Mouse (Mus musculus) hindbrain, embryonic 14.5 days (tissue): ENCODE measurements at regions not wholly inside any gene's neighbourhood (a gene's known extent, or its start where the extent isn't known, plus 50 kb on each side); places are given as distances from the start of the nearest gene placed in this dataset.

Source experiments
- ATAC-seq: fragments of 200-750 bp; cut with Nextera tagmentation; 2 replicates; pipeline ENCODE4 v1.8.0; 2017; ENCODE audit warnings: moderate number of reproducible peaks, mild to moderate bottlenecking, moderate TSS enrichment, moderate library complexity; ENCODE audit not compliant: low FRiP score
- DNase-seq: peaks from one replicate; pipeline ENCODE4 v3.0.0-alpha.2; 2015; ENCODE audit warnings: low spot score
- H3K27ac ChIP-seq: fragments of 300-500 bp; sonication (generic); 2 replicates; pipeline ENCODE4 v1.5.1; 2014; ENCODE audit warnings: mild to moderate bottlenecking, moderate library complexity
- H3K27me3 ChIP-seq: fragments of 300-500 bp; sonication (generic); 2 replicates; pipeline ENCODE4 v1.6.1; 2014; ENCODE audit warnings: mild to moderate bottlenecking, low read length, mixed read lengths; ENCODE audit not compliant: control insufficient read depth, insufficient read depth
- H3K36me3 ChIP-seq: fragments of 300-500 bp; sonication (generic); replicated peaks from 2 replicates; pipeline ENCODE4 v1.6.1; 2014; ENCODE audit not compliant: control insufficient read depth, insufficient read depth
- H3K4me1 ChIP-seq: fragments of 300-500 bp; sonication (generic); replicated peaks from 2 replicates; pipeline ENCODE4 v1.6.1; 2014; ENCODE audit warnings: antibody characterized with exemption, low read length, mixed read lengths; ENCODE audit not compliant: control insufficient read depth, insufficient read depth
- H3K4me2 ChIP-seq: fragments of 300-500 bp; sonication (generic); replicated peaks from 2 replicates; pipeline ENCODE4 v1.6.1; 2014; ENCODE audit warnings: mild to moderate bottlenecking, moderate library complexity
- H3K4me3 ChIP-seq: fragments of 300-500 bp; sonication (generic); replicated peaks from 2 replicates; pipeline ENCODE4 v1.5.1; 2014; ENCODE audit warnings: mild to moderate bottlenecking, low read length
- H3K9ac ChIP-seq: fragments of 300-500 bp; sonication (generic); 2 replicates; pipeline ENCODE4 v1.6.1; 2014
- H3K9me3 ChIP-seq: fragments of 300-500 bp; sonication (generic); 2 replicates; pipeline ENCODE4 v1.6.1; 2016; ENCODE audit warnings: low read length; ENCODE audit not compliant: control insufficient read depth
- WGBS: fragments of 180-500 bp; shearing (Covaris S2); extraction: QIAGEN DNeasy Blood & Tissue Kit; methylation state at CpG from one replicate; pipeline ENCODE4 v1.1.7; 2014; 5-methylcytosine and 5-hydroxymethylcytosine counted together

- Histone ChIP-seq H3K36me3 (no peaks in the 10 kb centered on the region), H3K27ac (no peak overlapping the region), H3K9ac (no peak overlapping the region), H3K4me2 (no peak overlapping the region), H3K4me3 (no peak overlapping the region), H3K27me3 (no peaks in the 10 kb centered on the region), H3K4me1 (no peaks in the 10 kb centered on the region), H3K9me3 (no peaks in the 10 kb centered on the region)
- 97% methylated on average over 1 of the region's 1 CpGs for WGBS
- ATAC-seq: no peak
- DNase-seq: no peak
Measured at GRCm38 (mm10) chr5:49663928-49664327, 139.2 kb upstream of the Kcnip4 start.

- no peak for ATAC-seq
- Histone ChIP-seq H3K9me3 (no peaks in the 10 kb centered on the region), H3K9ac (no peak overlapping the region), H3K27ac (no peak overlapping the region), H3K4me3 (no peak overlapping the region), H3K4me2 (no peak overlapping the region), H3K27me3 (no peaks in the 10 kb centered on the region), H3K4me1 (no peaks in the 10 kb centered on the region), H3K36me3 (no peaks in the 10 kb centered on the region)
- DNase-seq: no peak
- WGBS: 69% methylated on average over 3 of the region's 3 CpGs
Measured at GRCm38 (mm10) chr5:49662096-49662495, 137.4 kb upstream of the Kcnip4 start.

- H3K9ac ChIP-seq: no peak overlapping the region
- no peaks in the 10 kb centered on the region for H3K9me3 ChIP-seq
- no peaks in the 10 kb centered on the region for H3K36me3 ChIP-seq
- no peak overlapping the region for H3K27ac ChIP-seq
- no peaks in the 10 kb centered on the region for H3K27me3 ChIP-seq
- no peak for ATAC-seq
- H3K4me3 ChIP-seq: no peak overlapping the region
- no peaks in the 10 kb centered on the region for H3K4me1 ChIP-seq
- DNase-seq: no peak
- H3K4me2 ChIP-seq: no peak overlapping the region
Measured at GRCm38 (mm10) chr5:49660598-49660997, 135.9 kb upstream of the Kcnip4 start.

- no peak for ATAC-seq
- no peak overlapping the region for H3K4me2 ChIP-seq
Measured at GRCm38 (mm10) chr5:49650953-49651352, 126.2 kb upstream of the Kcnip4 start.

GRCm38 (mm10) chr5:49645781-49646180, 121.1 kb upstream of the Kcnip4 start:
- WGBS: 100% methylated on average over 1 of the region's 1 CpGs
- DNase-seq: no peak

More at GRCm38 (mm10) chr5:49650953-49651352, 126.2 kb upstream of the Kcnip4 start:
- no peak overlapping the region for H3K9ac ChIP-seq
- H3K36me3 ChIP-seq: no peaks in the 10 kb centered on the region
- H3K27ac ChIP-seq: no peak overlapping the region
- H3K4me3 ChIP-seq: no peak overlapping the region
- H3K4me1 ChIP-seq: no peaks in the 10 kb centered on the region
- H3K27me3 ChIP-seq: no peaks in the 10 kb centered on the region
- DNase-seq: no peak
- WGBS: 94% methylated on average over 5 of the region's 5 CpGs
- no peaks in the 10 kb centered on the region for H3K9me3 ChIP-seq

GRCm38 (mm10) chr5:49644606-49645005, 119.9 kb upstream of the Kcnip4 start:
- Histone ChIP-seq H3K4me2 (no peak overlapping the region), H3K27ac (no peak overlapping the region), H3K4me3 (no peak overlapping the region), H3K36me3 (no peaks in the 10 kb centered on the region), H3K9me3 (no peaks in the 10 kb centered on the region), H3K27me3 (no peaks in the 10 kb centered on the region), H3K9ac (no peak overlapping the region), H3K4me1 (no peaks in the 10 kb centered on the region)
- ATAC-seq (no peak), DNase-seq (no peak)
- WGBS: 88% methylated on average over 2 of the region's 2 CpGs

More at GRCm38 (mm10) chr5:49645781-49646180, 121.1 kb upstream of the Kcnip4 start:
- H3K27me3 ChIP-seq: no peaks in the 10 kb centered on the region
- H3K9me3 ChIP-seq: no peaks in the 10 kb centered on the region
- H3K4me1 ChIP-seq: no peaks in the 10 kb centered on the region
- no peak for ATAC-seq
- H3K27ac ChIP-seq: no peak overlapping the region
- no peak overlapping the region for H3K4me3 ChIP-seq
- H3K9ac ChIP-seq: no peak overlapping the region
- no peaks in the 10 kb centered on the region for H3K36me3 ChIP-seq
- no peak overlapping the region for H3K4me2 ChIP-seq

GRCm38 (mm10) chr5:49642439-49642838, 117.7 kb upstream of the Kcnip4 start:
- Histone ChIP-seq H3K4me2 (no peak overlapping the region), H3K36me3 (no peaks in the 10 kb centered on the region), H3K9ac (no peak overlapping the region), H3K4me3 (no peak overlapping the region), H3K27me3 (no peaks in the 10 kb centered on the region), H3K9me3 (no peaks in the 10 kb centered on the region), H3K27ac (no peak overlapping the region), H3K4me1 (no peaks in the 10 kb centered on the region)
- WGBS: 66% methylated on average over 2 of the region's 2 CpGs
- no peak for DNase-seq
- ATAC-seq: no peak

GRCm38 (mm10) chr5:49641206-49641830, 116.6 kb upstream of the Kcnip4 start:
- H3K9me3 ChIP-seq: no peaks in the 10 kb centered on the region
- H3K4me1 ChIP-seq: no peaks in the 10 kb centered on the region
- H3K4me2 ChIP-seq: no peak overlapping the region
- no peak overlapping the region for H3K4me3 ChIP-seq
- H3K36me3 ChIP-seq: no peaks in the 10 kb centered on the region
- 71% methylated on average over 12 of the region's 12 CpGs for WGBS
- no peak for DNase-seq
- no peak overlapping the region for H3K27ac ChIP-seq
- no peaks in the 10 kb centered on the region for H3K27me3 ChIP-seq
- no peak overlapping the region for H3K9ac ChIP-seq
- ATAC-seq: peak; percentile 48; the same call in 1 of the 2 replicates

GRCm38 (mm10) chr5:49639637-49640036, 114.9 kb upstream of the Kcnip4 start:
- no peak overlapping the region for H3K4me3 ChIP-seq
- 94% methylated on average over 4 of the region's 4 CpGs for WGBS
- H3K4me2 ChIP-seq: no peak overlapping the region
- no peaks in the 10 kb centered on the region for H3K9me3 ChIP-seq
- no peaks in the 10 kb centered on the region for H3K36me3 ChIP-seq
- ATAC-seq: no peak
- no peak overlapping the region for H3K9ac ChIP-seq
- DNase-seq: no peak
- no peaks in the 10 kb centered on the region for H3K27me3 ChIP-seq
- H3K27ac ChIP-seq: no peak overlapping the region
- no peaks in the 10 kb centered on the region for H3K4me1 ChIP-seq

GRCm38 (mm10) chr5:49620152-49620551, 95.4 kb upstream of the Kcnip4 start:
- 88% methylated on average over 1 of the region's 1 CpGs for WGBS
- no peaks in the 10 kb centered on the region for H3K9me3 ChIP-seq
- H3K36me3 ChIP-seq: no peaks in the 10 kb centered on the region
- H3K4me3 ChIP-seq: no peak overlapping the region
- H3K4me1 ChIP-seq: no peaks in the 10 kb centered on the region
- no peak overlapping the region for H3K27ac ChIP-seq
- no peaks in the 10 kb centered on the region for H3K27me3 ChIP-seq
- DNase-seq (no peak), ATAC-seq (no peak)
- H3K9ac ChIP-seq: no peak overlapping the region
- no peak overlapping the region for H3K4me2 ChIP-seq
